Mouse (Mus musculus) lung, adult 2 months (tissue): ENCODE measurements around the gene Fbxo39. TPM values are rescaled to one million over a fixed set of nuclear protein-coding genes. Genes with fewer than 3 reads are reported as not detected.
"Not testable (repeated sequence)": the region's sequence is repeated elsewhere in the genome, so short reads cannot be mapped to it uniquely, and the experiment has no call there.

Experiments used
- DNase-seq: peaks from one replicate; pipeline ENCODE4 v3.0.0; 2022
- H3K4me1 ChIP-seq: fragments of 200-500 bp; 2 replicates; pipeline ENCODE4 v1.6.1; 2011; ENCODE audit warnings: low read length; ENCODE audit not compliant: control insufficient read depth, insufficient read depth
- H3K4me3 ChIP-seq: fragments of 200-500 bp; replicated peaks from 2 replicates; pipeline ENCODE3; 2011; ENCODE audit warnings: low read depth, mild to moderate bottlenecking, control low read depth, low read length; ENCODE audit errors: extremely low read depth
- CTCF ChIP-seq: fragments of 200-500 bp; IDR thresholded peaks from 2 replicates; pipeline ENCODE4 v1.5.1; 2011; ENCODE audit warnings: mild to moderate bottlenecking, low read length, control low read depth; ENCODE audit not compliant: insufficient read depth
- POLR2A ChIP-seq: fragments of 200-500 bp; IDR thresholded peaks from 2 replicates; pipeline ENCODE4 v1.6.1; 2011; ENCODE audit warnings: low read depth, mild to moderate bottlenecking, control low read depth, low read length, borderline replicate concordance; ENCODE audit errors: extremely low read depth
- WGBS: fragments of 180-500 bp; shearing (Covaris S2); methylation state at CpG from one replicate; pipeline ENCODE4 v1.1.7; 2018; 5-methylcytosine and 5-hydroxymethylcytosine counted together
- polyA plus RNA-seq: library from polyadenylated mRNA; depleted of rRNA; stranded (reverse); fragments of >200 nt; gene quantifications from 2 replicates; pipeline ENCODE4 v1.2.3, GENCODE M21; 2012

The Fbxo39 gene
- polyA plus RNA-seq, 1 experiment = 0.31 TPM

GRCm38 (mm10) chr11:72338437-72338871 lies 24.2 kb downstream of the Fbxo39 start:
- H3K4me1 ChIP-seq = no peaks in the 10 kb centered on the region
- 62% methylated on average over 5 of the region's 5 CpGs for WGBS
- H3K4me3 ChIP-seq = no peak overlapping the region
- no peak for DNase-seq
- TF ChIP-seq CTCF (no peak), POLR2A (no peak)

GRCm38 (mm10) chr11:72339716-72340115 lies 25.5 kb downstream of the Fbxo39 start:
- Histone ChIP-seq H3K4me3 (no peak overlapping the region), H3K4me1 (no peaks in the 10 kb centered on the region)
- DNase-seq = no peak
- WGBS = 74% methylated on average over 4 of the region's 4 CpGs
- no peak for TF ChIP-seq POLR2A

GRCm38 (mm10) chr11:72342549-72343237 lies 28.4 kb downstream of the Fbxo39 start:
- H3K4me1 ChIP-seq = no peaks in the 10 kb centered on the region
- no peak overlapping the region for H3K4me3 ChIP-seq
- 14% methylated on average over 7 of the region's 7 CpGs for WGBS
- DNase-seq = peak; percentile 41
- TF ChIP-seq POLR2A (no peak), CTCF (peak; percentile 77)

GRCm38 (mm10) chr11:72343238-72343625 lies 29.0 kb downstream of the Fbxo39 start:
- H3K4me1 ChIP-seq = not testable (repeated sequence)

GRCm38 (mm10) chr11:72343904-72344303 lies 29.7 kb downstream of the Fbxo39 start:
- WGBS = 25% methylated on average over 8 of the region's 8 CpGs
- DNase-seq = no peak
- H3K4me1 ChIP-seq = no peaks in the 10 kb centered on the region
- H3K4me3 ChIP-seq = no peak overlapping the region
- TF ChIP-seq POLR2A (no peak), CTCF (peak; percentile 65)

More at GRCm38 (mm10) chr11:72343238-72343625, 29.0 kb downstream of the Fbxo39 start:
- not testable (repeated sequence) for H3K4me3 ChIP-seq, DNase-seq
- 90% methylated on average over 5 of the region's 5 CpGs for WGBS

GRCm38 (mm10) chr11:72344486-72344885 lies 30.2 kb downstream of the Fbxo39 start:
- no peak for TF ChIP-seq POLR2A
- no peak for TF ChIP-seq CTCF
- H3K4me3 ChIP-seq = no peak overlapping the region

GRCm38 (mm10) chr11:72348563-72348962 lies 34.3 kb downstream of the Fbxo39 start:
- no peak overlapping the region for H3K4me3 ChIP-seq
- WGBS = 41% methylated on average over 10 of the region's 10 CpGs
- no peak for DNase-seq
- no peaks in the 10 kb centered on the region for H3K4me1 ChIP-seq
- TF ChIP-seq CTCF (no peak), POLR2A (no peak)

More at GRCm38 (mm10) chr11:72344486-72344885, 30.2 kb downstream of the Fbxo39 start:
- no peaks in the 10 kb centered on the region for H3K4me1 ChIP-seq
- no peak for DNase-seq
- 86% methylated on average over 11 of the region's 11 CpGs for WGBS

- WGBS = 37% methylated on average over 8 of the region's 8 CpGs
- no peak overlapping the region for H3K4me3 ChIP-seq
- no peaks in the 10 kb centered on the region for H3K4me1 ChIP-seq
- TF ChIP-seq CTCF = no peak
- TF ChIP-seq POLR2A = no peak
- no peak for DNase-seq
These were observed 34.8 kb downstream of the Fbxo39 start for GRCm38 (mm10) chr11:72349016-72349415.

- 44% methylated on average over 4 of the region's 4 CpGs for WGBS
- H3K4me3 ChIP-seq = no peak overlapping the region
- TF ChIP-seq POLR2A (no peak), CTCF (no peak)
- H3K4me1 ChIP-seq = no peaks in the 10 kb centered on the region
- no peak for DNase-seq
These were observed 35.4 kb downstream of the Fbxo39 start for GRCm38 (mm10) chr11:72349652-72350051.

GRCm38 (mm10) chr11:72352272-72352671 lies 38.0 kb downstream of the Fbxo39 start:
- Histone ChIP-seq H3K4me1 (no peaks in the 10 kb centered on the region; the same call in 1 of the 2 replicates), H3K4me3 (no peak overlapping the region)
- WGBS = 37% methylated on average over 1 of the region's 1 CpGs
- TF ChIP-seq POLR2A (no peak), CTCF (no peak)
- no peak for DNase-seq
